In the genomic region with DNA sequence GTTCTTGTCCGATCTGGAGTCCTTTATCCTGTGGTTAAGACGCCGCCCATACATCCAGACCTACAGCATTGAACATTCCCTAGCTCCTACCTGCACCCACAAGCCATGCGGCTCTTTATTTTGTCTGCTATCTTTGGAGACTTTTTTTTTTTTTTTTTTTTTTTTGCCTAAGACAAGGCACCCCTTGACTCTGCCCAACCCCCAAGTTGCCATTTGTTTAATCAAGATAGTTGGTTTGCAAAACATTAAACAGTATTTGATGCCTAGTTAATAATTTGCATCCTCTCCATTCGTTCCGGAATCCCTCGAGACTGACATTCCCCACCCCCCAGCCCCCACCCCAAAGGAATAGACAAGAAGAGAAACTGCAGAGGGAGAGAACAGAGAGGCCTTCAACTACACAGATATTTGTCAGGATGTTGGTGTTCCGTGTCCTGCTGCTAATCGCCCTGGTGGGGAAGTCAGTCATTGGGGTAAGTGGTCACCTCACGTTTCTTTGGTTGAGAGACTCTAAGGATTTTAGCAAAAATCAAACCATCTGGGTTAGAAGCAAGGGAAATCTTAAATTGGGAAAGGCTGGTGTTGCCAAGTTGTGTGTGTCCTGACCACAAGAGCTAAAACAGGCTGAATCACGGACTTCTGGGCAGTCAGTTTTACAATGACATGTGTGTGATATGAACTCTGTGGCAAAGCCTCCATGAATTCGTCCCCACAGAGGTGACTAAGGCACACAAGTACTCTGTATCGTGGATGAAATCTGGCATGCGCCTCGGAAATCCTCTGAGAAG, we compare ENCODE assay signal across 18 mouse cellular contexts. TPM values are rescaled to one million over a fixed set of nuclear protein-coding genes. Genes with fewer than 3 reads are reported as not detected.
DNase-seq lines count a peak whose midpoint lies in the region; ATAC-seq and TF ChIP-seq lines count a peak whose summit lies in the region.
"Had no signal": no experiment of that assay in that cellular context is flagged by ENCODE, and none has a peak within 500 bp of the region (broad histone marks: within the 10 kb centered on the region; RNA-seq: fewer than 3 reads in every experiment).

No protein-coding gene starts in this region.

- peak overlapping the region; percentile 39 for H3K9ac ChIP-seq in kidney, embryonic 16.5 days (replicated peaks; ENCODE audit: low read length)
- no peak overlapping the region; the same call in 1 of the 2 replicates for H3K9ac ChIP-seq in liver, embryonic 14.5 days (replicated peaks)
- H3K9ac ChIP-seq: neural tube, embryonic 15.5 days had no signal

- TF ChIP-seq EP300 in liver, embryonic 14.5 days (IDR thresholded peaks at IDR 0.05; ENCODE audit: low read depth): no peak

- H3K27me3 ChIP-seq in kidney, embryonic 16.5 days (ENCODE audit: insufficient read depth, low read length): no peaks in the 10 kb centered on the region
- no peaks in the 10 kb centered on the region for H3K27me3 ChIP-seq in liver, embryonic 14.5 days (ENCODE audit: control insufficient read depth, insufficient read depth, low read length)
- H3K27me3 ChIP-seq: neural tube, embryonic 15.5 days had no signal

- peak overlapping the region; percentile 22; the same call in 1 of the 2 replicates for H3K4me3 ChIP-seq in kidney, embryonic 16.5 days (ENCODE audit: low read length)
- peak overlapping the region; percentile 29 to 42 for H3K4me3 ChIP-seq in liver, embryonic 14.5 days (ENCODE audit: insufficient read depth in 1 of 2, low read depth in 2 of 2, low read length in 2 of 2)
- H3K4me3 ChIP-seq: midbrain, embryonic 10.5 days; neural tube, embryonic 15.5 days had no signal

- peak overlapping the region; percentile 89 for H3K27ac ChIP-seq in kidney, embryonic 16.5 days (ENCODE audit: low read length)
- no peak overlapping the region for H3K27ac ChIP-seq in liver, embryonic 14.5 days
- H3K27ac ChIP-seq: midbrain, embryonic 10.5 days; neural tube, embryonic 15.5 days had no signal

- WGBS in kidney, embryonic 16.5 days: 66% methylated on average over 15 of the region's 15 CpGs
- WGBS in liver, embryonic 14.5 days (ENCODE audit: insufficient replicate concordance): 50% methylated on average over 15 of the region's 15 CpGs

- peaks cover 24% of the 10 kb centered on the region; the same call in 1 of the 2 replicates for H3K4me1 ChIP-seq in kidney, embryonic 16.5 days (ENCODE audit: insufficient read depth, low read length)
- 0 out of 4 replicates have a peak, but pooled peaks cover 0 to 5% of the 10 kb centered on the region in 2 experiments for H3K4me1 ChIP-seq in liver, embryonic 14.5 days (replicated peaks; ENCODE audit: control insufficient read depth in 2 of 2, insufficient read depth in 2 of 2, low read length in 1 of 2)

- H3K9me3 ChIP-seq in kidney, embryonic 16.5 days (ENCODE audit: low read length): no peaks in the 10 kb centered on the region
- H3K9me3 ChIP-seq in liver, embryonic 14.5 days (ENCODE audit: control insufficient read depth, low read length): no peaks in the 10 kb centered on the region
- H3K9me3 ChIP-seq: midbrain, embryonic 10.5 days; neural tube, embryonic 15.5 days had no signal

- ATAC-seq in kidney, embryonic 16.5 days (ENCODE audit: low FRiP score, low TSS enrichment): 0 out of 2 replicates have a peak, but pooled peaks have one; percentile 24
- no peak for ATAC-seq in liver, embryonic 14.5 days (ENCODE audit: insufficient read depth)
- ATAC-seq: hindbrain, embryonic 16.5 days had no signal

- peak overlapping the region; percentile 42 for H3K4me2 ChIP-seq in kidney, embryonic 16.5 days (replicated peaks; ENCODE audit: low read depth, low read length)
- H3K4me2 ChIP-seq in liver, embryonic 14.5 days (ENCODE audit: low read depth): peak overlapping the region; percentile 33
- H3K4me2 ChIP-seq: heart, embryonic 11.5 days; neural tube, embryonic 15.5 days had no signal

- no peak for TF ChIP-seq CTCF in liver, embryonic 14.5 days (IDR thresholded peaks at IDR 0.05; ENCODE audit: low read depth)

- H3K36me3 ChIP-seq in kidney, embryonic 16.5 days (ENCODE audit: insufficient read depth, low read length): no peaks in the 10 kb centered on the region
- no peaks in the 10 kb centered on the region for H3K36me3 ChIP-seq in liver, embryonic 14.5 days (replicated peaks; ENCODE audit: control insufficient read depth, insufficient read depth, low read depth)
- H3K36me3 ChIP-seq: midbrain, embryonic 10.5 days; neural tube, embryonic 15.5 days had no signal

- DNase-seq in kidney, adult 8-10 months: peak; percentile 20 to 33
- DNase-seq in kidney, postnatal 10 days: no peak
- DNase-seq in liver, embryonic 14.5 days (ENCODE audit: low read depth in 3 of 3, low spot score in 3 of 3): no peak
- DNase-seq in yolk sac, embryonic 10.5 days (ENCODE audit: low spot score): peak; percentile 77
- no peak for DNase-seq in left cerebral cortex, adult 18-20 months (ENCODE audit: low spot score in 2 of 2)
- no peak for DNase-seq in lung, postnatal 10 days
- no peak for DNase-seq in spleen, adult 12 weeks (ENCODE audit: low spot score)
- DNase-seq: heart, postnatal 36 days; lung, postnatal 36 days; right cerebral cortex, adult 18-20 months had no signal

RNA-seq across cellular contexts. Expression of a gene that starts 0.8 kb away (rescaled TPM):
- 46.3 and 50.5 TPM in 2 replicates for polyA plus RNA-seq in kidney, embryonic 16.5 days (2015; fragmentation: Nextera tagmentation; extraction: Ambion mirVana)
- 38.0 and 39.8 TPM in 2 replicates for polyA plus RNA-seq in liver, embryonic 14.5 days (2012; rRNA removed)
- polyA plus RNA-seq in liver, embryonic 14.5 days (2014; fragmentation: Nextera tagmentation; extraction: Ambion mirVana): 42.4 and 45.0 TPM in 2 replicates
- total RNA-seq in left cerebral cortex, adult 18-20 months (2021): not detected
- total RNA-seq: heart, postnatal 36 days; layer of hippocampus, adult 8-10 months had no signal
- polyA plus RNA-seq: frontal cortex, adult 2 months; hindbrain, embryonic 16.5 days; limb, embryonic 14.5 days had no signal

Comparison
In these comparisons a context has a peak if more than half of its experiments do, and no peak if none do; other contexts are left out.
1. DNase-seq: peak in kidney, adult 8-10 months (2 of 2) and yolk sac, embryonic 10.5 days (single experiment); none in kidney, postnatal 10 days (single experiment), liver, embryonic 14.5 days (0 of 3), left cerebral cortex, adult 18-20 months (0 of 2), lung, postnatal 10 days (single experiment) and spleen, adult 12 weeks (single experiment).